Mouse (Mus musculus) brain, embryonic 18.5 days (tissue): Measurements from ENCODE around the gene Lamc1.
A peak's percentile ranks its signal among the peaks of the same experiment; 100 is the strongest.

Source experiments
- DNase-seq: peaks from one replicate; pipeline ENCODE4 v3.0.0-alpha.2; 2012; ENCODE audit warnings: low read depth, low spot score

The Lamc1 gene

GRCm38 (mm10) chr1:153191943-153192329 is 140.7 kb downstream of the Lamc1 start:
- DNase-seq = peak; percentile 72

- no peak for DNase-seq
These were observed 141.2 kb downstream of the Lamc1 start for GRCm38 (mm10) chr1:153191237-153191942.

- DNase-seq = no peak
These were observed 144.5 kb downstream of the Lamc1 start for GRCm38 (mm10) chr1:153188081-153188480.

- DNase-seq = no peak
These were observed 146.5 kb downstream of the Lamc1 start, which contains the start of gene Lamc2 for GRCm38 (mm10) chr1:153185828-153186803. Lamc2 (minus strand) TSS chr1:153186447.

GRCm38 (mm10) chr1:153180586-153181289 is 151.8 kb downstream of the Lamc1 start:
- DNase-seq = no peak

- DNase-seq = no peak
These were observed 152.4 kb downstream of the Lamc1 start for GRCm38 (mm10) chr1:153180160-153180559.

GRCm38 (mm10) chr1:153174801-153175200 is 157.8 kb downstream of the Lamc1 start:
- DNase-seq = no peak

GRCm38 (mm10) chr1:153173276-153173675 is 159.3 kb downstream of the Lamc1 start:
- no peak for DNase-seq

- no peak for DNase-seq
These were observed 160.3 kb downstream of the Lamc1 start for GRCm38 (mm10) chr1:153172291-153172731.

GRCm38 (mm10) chr1:153171011-153171410 is 161.6 kb downstream of the Lamc1 start:
- no peak for DNase-seq
